Mouse (Mus musculus): Measurements from ENCODE around the gene Ssbp4. TPM values are rescaled to one million over a fixed set of nuclear protein-coding genes. Genes with fewer than 3 reads are reported as not detected.

Gene Ssbp4
- total and polyA plus RNA-seq, 2 experiments from 2014 or later = 204 to 249 TPM

DNA sequence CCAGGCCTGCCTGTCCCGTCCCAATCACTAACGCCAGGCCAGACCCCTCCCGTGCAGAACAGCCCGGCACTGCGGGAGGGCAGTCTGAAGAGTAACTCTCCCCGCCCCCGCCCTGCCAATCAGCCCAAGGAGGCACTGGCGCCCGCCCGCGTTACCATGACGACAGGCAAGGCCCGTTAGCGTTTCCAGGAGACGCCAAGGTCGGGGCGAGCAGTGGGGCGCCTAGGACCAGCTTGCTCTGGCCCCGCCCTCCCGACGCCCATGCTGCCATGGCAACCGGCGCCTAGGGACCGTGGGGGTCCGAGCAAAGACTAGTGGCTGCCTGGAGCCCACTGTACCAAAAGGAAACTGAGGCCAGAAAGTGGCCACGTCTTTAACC, 7.4 kb downstream of the Ssbp4 start:
- H3K36me3 ChIP-seq (ENCODE audit: insufficient read depth) = peaks cover 11% of the 10 kb centered on the region; the same call in 1 of the 2 replicates
- H3K27ac ChIP-seq (ENCODE audit: low read depth, low read length) = peak overlapping the region; percentile 59
- H3K4me3 ChIP-seq (ENCODE audit: low read depth, low read length) = no peak overlapping the region; the same call in none of the 2 replicates
- TF ChIP-seq CTCF (IDR thresholded peaks at IDR 0.05; ENCODE audit: low read depth) = no peak
- WGBS = under 1% methylated on average over 24 of the region's 26 CpGs
- H3K9me3 ChIP-seq (ENCODE audit: low read length) = no peaks in the 10 kb centered on the region
- peak overlapping the region; percentile 46 for H3K4me2 ChIP-seq (ENCODE audit: low read depth)
- peak; percentile 64 for ATAC-seq
- no peaks in the 10 kb centered on the region for H3K27me3 ChIP-seq (ENCODE audit: insufficient read depth, low read length)
- peak; percentile 87 for DNase-seq
- peaks cover 20% of the 10 kb centered on the region for H3K4me1 ChIP-seq (ENCODE audit: insufficient read depth)
- H3K9ac ChIP-seq = peak overlapping the region; percentile 14; the same call in 1 of the 2 replicates

DNA sequence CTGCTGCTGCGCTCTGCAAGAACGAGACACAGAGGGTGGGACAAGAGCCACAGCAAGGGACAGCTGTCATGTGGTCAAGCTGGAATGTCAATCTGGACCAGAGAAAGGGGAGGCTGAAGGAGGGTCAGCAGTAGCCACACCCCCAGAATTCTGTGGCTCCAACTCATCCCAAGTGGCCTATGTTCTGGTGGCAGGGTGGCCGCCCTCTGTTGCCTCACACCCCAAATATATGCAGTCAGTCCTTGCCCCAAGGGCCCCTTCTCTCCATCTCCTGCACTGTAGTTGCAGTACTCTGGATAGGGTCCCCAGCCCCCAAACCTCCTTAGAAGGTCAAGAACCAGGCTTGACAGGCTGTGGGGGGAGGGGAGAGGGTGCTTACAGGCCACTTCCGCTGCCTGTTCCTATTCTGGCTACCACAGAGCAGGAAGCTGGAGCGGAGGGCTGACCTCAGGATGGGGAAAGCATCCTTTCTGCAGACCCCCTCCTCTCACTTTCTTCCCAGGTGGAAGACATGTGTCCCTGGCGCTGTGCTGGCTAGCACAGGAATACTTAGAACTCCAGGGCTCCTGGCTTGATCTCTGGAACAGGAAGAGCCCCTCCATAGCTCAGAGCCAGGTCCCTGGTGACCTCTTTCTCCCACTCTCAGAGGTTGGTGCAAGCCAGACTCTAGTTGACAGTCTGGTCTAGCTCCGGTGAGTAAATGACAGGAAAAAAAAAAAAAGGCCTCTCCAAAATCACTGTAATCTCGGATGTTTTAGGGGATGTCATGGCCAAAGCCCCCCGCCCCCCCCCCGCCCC, 8.0 kb downstream of the Ssbp4 start:
- Histone ChIP-seq H3K9ac (peak overlapping the region; percentile 14; the same call in 1 of the 2 replicates), H3K4me1 (ENCODE audit: insufficient read depth) (peaks cover 20% of the 10 kb centered on the region), H3K27ac (ENCODE audit: low read depth, low read length) (peak overlapping the region; percentile 59), H3K27me3 (ENCODE audit: insufficient read depth, low read length) (no peaks in the 10 kb centered on the region), H3K9me3 (ENCODE audit: low read length) (no peaks in the 10 kb centered on the region), H3K4me2 (ENCODE audit: low read depth) (peak overlapping the region; percentile 46), H3K36me3 (ENCODE audit: insufficient read depth) (peaks cover 11% of the 10 kb centered on the region; the same call in 1 of the 2 replicates), H3K4me3 (ENCODE audit: low read depth, low read length) (no peak overlapping the region; the same call in none of the 2 replicates)
- ATAC-seq (no peak), DNase-seq (no peak)
- no peak for TF ChIP-seq CTCF (IDR thresholded peaks at IDR 0.05; ENCODE audit: low read depth)
- WGBS = 22% methylated on average over 10 of the region's 10 CpGs

DNA sequence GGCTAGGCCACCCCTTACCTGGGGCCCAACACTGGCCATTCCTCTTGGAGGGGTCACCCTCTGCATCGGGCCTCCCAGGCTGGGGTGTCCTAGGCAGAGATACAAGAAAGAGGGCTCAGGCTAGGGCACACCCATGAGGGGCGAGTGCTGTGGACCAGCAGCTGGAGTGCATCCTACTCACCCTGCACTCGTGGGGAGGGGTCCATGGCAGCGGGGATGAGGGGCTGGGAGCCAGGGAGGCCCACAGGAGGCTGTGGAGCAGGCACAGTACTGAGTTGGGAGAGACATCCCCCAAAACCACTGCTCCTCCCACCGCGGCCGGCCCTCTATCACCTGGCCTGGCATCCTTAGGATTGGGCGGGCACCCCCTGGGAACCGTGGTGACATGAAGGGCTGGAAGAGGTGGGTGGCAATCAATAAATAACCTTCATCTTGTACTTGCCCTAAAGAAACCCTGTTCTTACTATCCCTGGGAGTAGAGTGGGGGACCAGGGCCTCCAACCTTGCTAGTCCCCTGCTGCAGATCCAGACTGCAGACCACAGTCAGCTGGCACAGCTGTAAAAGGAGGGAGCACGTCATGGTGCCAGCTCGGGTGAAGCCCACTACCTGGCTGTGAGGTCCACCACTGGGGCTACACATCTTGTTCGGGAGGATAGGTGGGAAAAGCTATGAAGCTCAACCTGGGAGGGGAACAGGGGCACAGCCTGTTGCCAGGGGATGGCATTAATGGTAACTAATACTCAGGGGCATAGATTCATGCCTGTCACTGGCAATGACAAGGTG, 9.0 kb downstream of the Ssbp4 start:
- Histone ChIP-seq H3K4me1 (ENCODE audit: insufficient read depth) (peaks cover 29% of the 10 kb centered on the region), H3K4me2 (ENCODE audit: low read depth) (no peak overlapping the region), H3K9me3 (ENCODE audit: low read length) (no peaks in the 10 kb centered on the region), H3K9ac (no peak overlapping the region), H3K4me3 (ENCODE audit: low read depth, low read length) (no peak overlapping the region), H3K36me3 (ENCODE audit: insufficient read depth) (peaks cover 11% of the 10 kb centered on the region; the same call in 1 of the 2 replicates), H3K27ac (ENCODE audit: low read depth, low read length) (no peak overlapping the region), H3K27me3 (ENCODE audit: insufficient read depth, low read length) (no peaks in the 10 kb centered on the region)
- DNase-seq = no peak
- TF ChIP-seq CTCF (IDR thresholded peaks at IDR 0.05; ENCODE audit: low read depth) = no peak
- no peak for ATAC-seq
- 84% methylated on average over 12 of the region's 12 CpGs for WGBS

DNA sequence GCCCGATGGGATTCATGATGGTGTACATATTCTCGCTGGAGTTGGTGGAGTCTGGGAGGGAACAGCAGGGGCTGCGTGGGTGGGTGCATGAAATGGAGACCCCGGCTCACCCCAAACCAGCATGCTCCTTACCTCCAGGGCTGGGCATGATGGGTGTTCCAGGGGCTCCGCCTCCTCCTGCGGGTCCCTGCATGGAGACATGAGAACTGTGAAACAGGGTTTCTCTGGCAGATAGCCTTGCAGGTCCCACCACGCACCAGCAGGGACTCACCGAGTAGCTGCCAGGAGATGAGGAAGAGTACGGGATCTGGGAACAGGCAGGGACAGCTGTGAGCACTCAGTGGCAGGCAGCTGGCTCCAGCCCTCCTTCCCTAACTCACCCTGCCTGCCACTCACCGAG, 9.9 kb downstream of the Ssbp4 start:
- DNase-seq = no peak
- no peak overlapping the region for H3K27ac ChIP-seq (ENCODE audit: low read depth, low read length)
- ATAC-seq = peak; percentile 3; the same call in 1 of the 2 replicates

DNA sequence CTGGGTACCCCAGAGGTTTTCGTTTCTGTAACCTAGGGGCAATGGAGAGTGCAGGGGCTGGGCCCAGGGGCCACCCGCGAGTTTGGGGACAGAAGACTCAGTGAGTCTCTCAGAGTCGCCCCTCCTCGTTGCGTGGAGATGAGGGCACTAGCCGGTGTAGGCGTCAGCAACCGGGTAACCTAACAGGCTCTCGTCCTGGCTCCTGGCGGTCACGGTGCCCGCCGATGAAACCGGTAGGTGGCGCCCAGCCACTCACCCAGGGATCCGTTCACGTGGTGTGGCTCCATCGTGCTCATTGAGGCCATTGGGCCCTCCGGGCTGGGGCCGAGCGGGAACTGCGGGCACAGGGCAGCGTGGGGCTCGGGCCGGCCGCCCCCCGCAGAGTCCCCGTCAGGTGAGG, 10.4 kb downstream of the Ssbp4 start:
- H3K27ac ChIP-seq (ENCODE audit: low read depth, low read length) = peak overlapping the region; percentile 16; the same call in 1 of the 2 replicates
- no peaks in the 10 kb centered on the region for H3K27me3 ChIP-seq (ENCODE audit: insufficient read depth, low read length)
- peaks cover 29% of the 10 kb centered on the region for H3K4me1 ChIP-seq (ENCODE audit: insufficient read depth)
- DNase-seq = peak; percentile 84
- TF ChIP-seq CTCF (IDR thresholded peaks at IDR 0.05; ENCODE audit: low read depth) = peak; percentile 85
- H3K9ac ChIP-seq = peak overlapping the region; percentile 60
- 4% methylated on average over 29 of the region's 29 CpGs for WGBS
- no peaks in the 10 kb centered on the region for H3K9me3 ChIP-seq (ENCODE audit: low read length)
- peak overlapping the region; percentile 42 for H3K4me3 ChIP-seq (ENCODE audit: low read depth, low read length)
- ATAC-seq = peak; percentile 67
- H3K36me3 ChIP-seq (ENCODE audit: insufficient read depth) = peaks cover 11% of the 10 kb centered on the region; the same call in 1 of the 2 replicates
- peak overlapping the region; percentile 74 for H3K4me2 ChIP-seq (ENCODE audit: low read depth)

More for the DNA sequence above, 9.9 kb downstream of the Ssbp4 start:
- Histone ChIP-seq H3K4me2 (ENCODE audit: low read depth) (peak overlapping the region; percentile 74), H3K27me3 (ENCODE audit: insufficient read depth, low read length) (no peaks in the 10 kb centered on the region), H3K9ac (peak overlapping the region; percentile 60), H3K9me3 (ENCODE audit: low read length) (no peaks in the 10 kb centered on the region), H3K4me3 (ENCODE audit: low read depth, low read length) (peak overlapping the region; percentile 42), H3K4me1 (ENCODE audit: insufficient read depth) (peaks cover 29% of the 10 kb centered on the region), H3K36me3 (ENCODE audit: insufficient read depth) (peaks cover 11% of the 10 kb centered on the region; the same call in 1 of the 2 replicates)
- TF ChIP-seq CTCF (IDR thresholded peaks at IDR 0.05; ENCODE audit: low read depth) = no peak; the same call in 1 of the 2 replicates
- 18% methylated on average over 10 of the region's 10 CpGs for WGBS

DNA sequence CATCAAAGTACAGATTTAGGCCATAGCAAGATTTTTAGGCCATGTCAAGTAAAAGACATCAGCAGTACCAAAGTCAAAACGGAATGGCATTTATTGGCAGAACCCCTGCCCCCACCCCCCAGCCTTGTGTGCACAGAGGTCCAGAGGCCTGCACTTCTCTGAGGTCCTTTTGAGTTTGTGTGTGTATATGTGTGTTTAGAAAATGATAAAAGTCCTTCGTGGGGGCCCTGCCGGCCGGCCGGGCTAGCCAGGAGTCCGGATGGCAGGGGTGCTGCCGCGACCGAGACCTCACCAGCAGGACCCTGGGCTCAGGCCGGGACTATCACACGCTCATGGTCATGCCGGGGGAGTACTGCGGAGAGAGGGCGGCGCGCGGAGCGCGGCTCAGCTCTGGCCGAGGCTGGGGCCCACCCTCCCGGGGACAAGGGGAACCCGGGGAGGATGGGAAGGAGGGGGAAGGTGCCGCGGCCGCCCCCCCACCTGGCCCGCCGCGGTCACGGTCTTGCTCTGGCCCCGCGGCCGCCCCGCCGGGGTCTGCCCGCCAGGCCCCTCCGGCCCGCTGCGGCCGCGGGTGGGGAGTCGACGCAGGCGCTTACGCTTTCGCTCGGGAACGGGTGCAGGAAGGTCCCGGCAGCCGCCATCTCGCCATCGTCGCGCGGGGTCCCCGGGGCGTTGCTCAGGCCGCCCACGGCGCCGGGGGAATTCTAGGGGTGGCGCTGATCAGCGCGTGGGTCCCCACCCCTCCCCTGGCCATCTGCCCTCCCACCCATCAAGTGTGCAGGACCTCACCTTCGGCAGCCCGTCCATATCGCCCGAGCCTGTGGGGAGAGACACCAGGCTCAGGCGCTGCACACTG, 11.0 kb downstream of the Ssbp4 start:
- DNase-seq = no peak
- TF ChIP-seq CTCF (IDR thresholded peaks at IDR 0.05; ENCODE audit: low read depth) = no peak
- no peaks in the 10 kb centered on the region for H3K27me3 ChIP-seq (ENCODE audit: insufficient read depth, low read length)
- peaks cover 8% of the 10 kb centered on the region; the same call in 1 of the 2 replicates for H3K36me3 ChIP-seq (ENCODE audit: insufficient read depth)
- peak overlapping the region; percentile 74 for H3K4me2 ChIP-seq (ENCODE audit: low read depth)
- peak overlapping the region; percentile 60 for H3K9ac ChIP-seq
- no peak for ATAC-seq
- 12% methylated on average over 50 of the region's 68 CpGs for WGBS
- no peaks in the 10 kb centered on the region for H3K9me3 ChIP-seq (ENCODE audit: low read length)
- peak overlapping the region; percentile 16; the same call in 1 of the 2 replicates for H3K27ac ChIP-seq (ENCODE audit: low read depth, low read length)
- peak overlapping the region; percentile 42 for H3K4me3 ChIP-seq (ENCODE audit: low read depth, low read length)
- peaks cover 29% of the 10 kb centered on the region for H3K4me1 ChIP-seq (ENCODE audit: insufficient read depth)

All from forebrain, postnatal 0 days (tissue).